Mouse (Mus musculus): ENCODE results near the gene Cyp1a1. TPM values are rescaled to one million over a fixed set of nuclear protein-coding genes. Genes with fewer than 3 reads are reported as not detected.

Cyp1a1 gene
- 4.5 and 47.1 TPM in 2 replicates for polyA plus RNA-seq (2012; rRNA removed; ENCODE audit: low replicate concordance)

GRCm38 (mm10) chr9:57687751-57688150 is at the start of gene Cyp1a1:
TSS of gene Cyp1a1 (plus strand) at chr9:57687928.

GRCm38 (mm10) chr9:57653283-57653682 is 34.4 kb upstream of the Cyp1a1 start, which contains the start of gene Csk:
TSS of gene Csk (minus strand) at chr9:57653631.

GRCm38 (mm10) chr9:57683520-57683919 is 4.2 kb upstream of the Cyp1a1 start, which contains the start of gene Cyp1a2:
TSS of gene Cyp1a2 (minus strand) at chr9:57683703.

GRCm38 (mm10) chr9:57708068-57708719 is 20.5 kb downstream of the Cyp1a1 start, which contains the start of gene Edc3:
TSS of gene Edc3 (plus strand) at chr9:57708540.

Other genes starting within 250 kb of the Cyp1a1 start
- gene Ppcdc, start 247.8 kb upstream of the Cyp1a1 start, polyA plus RNA-seq (2012; rRNA removed; ENCODE audit: low replicate concordance), result 17.8 and 25.2 TPM in 2 replicates
- gene Scamp5, start 219.9 kb upstream of the Cyp1a1 start, polyA plus RNA-seq (2012; rRNA removed; ENCODE audit: low replicate concordance), result 134 and 141 TPM in 2 replicates
- gene Rpp25, start 183.9 kb upstream of the Cyp1a1 start, polyA plus RNA-seq (2012; rRNA removed; ENCODE audit: low replicate concordance), result 3.0 and 7.2 TPM in 2 replicates
- 1,517 and 2,988 TPM in 2 replicates for gene Cox5a, start 166.7 kb upstream of the Cyp1a1 start, polyA plus RNA-seq (2012; rRNA removed; ENCODE audit: low replicate concordance)
- gene Fam219b, start 150.4 kb upstream of the Cyp1a1 start, polyA plus RNA-seq (2012; rRNA removed; ENCODE audit: low replicate concordance), result 5.5 and 9.4 TPM in 2 replicates
- 49.8 and 96.3 TPM in 2 replicates for gene Mpi, start 135.2 kb upstream of the Cyp1a1 start, polyA plus RNA-seq (2012; rRNA removed; ENCODE audit: low replicate concordance)
- 141 and 204 TPM in 2 replicates for gene Scamp2, start 127.0 kb upstream of the Cyp1a1 start, polyA plus RNA-seq (2012; rRNA removed; ENCODE audit: low replicate concordance)
- 14.0 and 14.6 TPM in 2 replicates for gene Ulk3, start 98.5 kb upstream of the Cyp1a1 start, polyA plus RNA-seq (2012; rRNA removed; ENCODE audit: low replicate concordance)
- not detected in 2 replicates for gene Cplx3, start 81.6 kb upstream of the Cyp1a1 start, polyA plus RNA-seq (2012; rRNA removed; ENCODE audit: low replicate concordance)
- not detected in 2 replicates for gene Lman1l, start 67.2 kb upstream of the Cyp1a1 start, polyA plus RNA-seq (2012; rRNA removed; ENCODE audit: low replicate concordance)
- 59.9 and 96.3 TPM in 2 replicates for gene Csk, start 34.3 kb upstream of the Cyp1a1 start, polyA plus RNA-seq (2012; rRNA removed; ENCODE audit: low replicate concordance)
- gene Cyp1a2, start 4.2 kb upstream of the Cyp1a1 start, polyA plus RNA-seq (2012; rRNA removed; ENCODE audit: low replicate concordance), result 0.60 TPM in 1 of 2 replicates, not detected in the other
- gene Edc3, start 20.6 kb downstream of the Cyp1a1 start, polyA plus RNA-seq (2012; rRNA removed; ENCODE audit: low replicate concordance), result 6.1 and 6.2 TPM in 2 replicates
- gene Clk3, start 77.9 kb downstream of the Cyp1a1 start, polyA plus RNA-seq (2012; rRNA removed; ENCODE audit: low replicate concordance), result 41.9 and 49.1 TPM in 2 replicates
- gene Arid3b, start 148.9 kb downstream of the Cyp1a1 start, polyA plus RNA-seq (2012; rRNA removed; ENCODE audit: low replicate concordance), result 7.4 and 7.8 TPM in 2 replicates
- gene Ubl7, start 223.1 kb downstream of the Cyp1a1 start, polyA plus RNA-seq (2012; rRNA removed; ENCODE audit: low replicate concordance), result 147 and 182 TPM in 2 replicates

Measured in duodenum, adult 2 months (tissue).